Mouse (Mus musculus) embryonic fibroblast, embryonic 13.5 days (primary cell): ENCODE results near the gene Gm20721.

Source experiments
- CTCF ChIP-seq: IDR thresholded peaks from 2 replicates; pipeline ENCODE4 v1.5.1; 2011; ENCODE audit warnings: mild to moderate bottlenecking, control low read depth, low read length, moderate library complexity, borderline replicate concordance; ENCODE audit not compliant: insufficient read depth
- POLR2A ChIP-seq: IDR thresholded peaks from 2 replicates; pipeline ENCODE4 v1.6.1; 2011; ENCODE audit warnings: low read depth, mild to moderate bottlenecking, control low read depth, low read length, moderate library complexity

DNA sequence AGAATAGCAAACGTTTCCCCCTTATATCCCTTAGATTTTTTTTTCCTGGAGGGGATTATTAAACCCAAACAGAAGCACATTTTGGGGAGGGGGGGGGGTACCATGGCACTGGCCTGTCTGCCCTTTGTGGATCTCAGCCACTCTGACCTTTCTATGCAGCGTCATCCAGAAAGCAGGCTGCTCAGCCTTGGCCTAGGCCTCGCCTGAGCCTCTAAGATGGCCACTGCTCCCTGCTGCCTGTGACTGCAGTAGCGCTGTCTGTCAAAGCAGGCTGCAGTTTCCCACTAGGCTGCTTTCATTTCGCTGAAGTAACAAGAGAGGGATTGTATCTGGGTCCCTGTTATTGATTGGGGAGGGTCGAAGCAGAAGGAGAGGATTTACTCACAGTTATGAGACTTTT, 44.0 kb downstream of the Gm20721 start:
- TF ChIP-seq CTCF (no peak), POLR2A (no peak)
